Mouse (Mus musculus) hindbrain, embryonic 16.5 days (tissue): Measurements from ENCODE around the gene Hivep2. TPM values are rescaled to one million over a fixed set of nuclear protein-coding genes. Genes with fewer than 3 reads are reported as not detected.

Source experiments
- ATAC-seq: fragments of 200-750 bp; cut with Nextera tagmentation; 2 replicates; pipeline ENCODE4 v1.8.0; 2017; ENCODE audit warnings: moderate TSS enrichment, moderate library complexity
- H3K27ac ChIP-seq: fragments of 300-500 bp; sonication (generic); 2 replicates; pipeline ENCODE4 v1.5.1; 2014; ENCODE audit warnings: low read depth, mild to moderate bottlenecking, control low read depth, low read length, moderate library complexity
- H3K27me3 ChIP-seq: fragments of 300-500 bp; sonication (generic); replicated peaks from 2 replicates; pipeline ENCODE4 v1.6.1; 2014; ENCODE audit warnings: low read length; ENCODE audit not compliant: control insufficient read depth, insufficient read depth
- H3K36me3 ChIP-seq: fragments of 300-500 bp; sonication (generic); 2 replicates; pipeline ENCODE4 v1.6.1; 2014; ENCODE audit warnings: mild to moderate bottlenecking, low read length, moderate library complexity, mixed read lengths; ENCODE audit not compliant: control insufficient read depth, insufficient read depth
- H3K4me1 ChIP-seq: fragments of 300-500 bp; sonication (generic); 2 replicates; pipeline ENCODE4 v1.6.1; 2014; ENCODE audit warnings: low read depth, low read length; ENCODE audit not compliant: control insufficient read depth, insufficient read depth
- H3K4me2 ChIP-seq: fragments of 300-500 bp; sonication (generic); 2 replicates; pipeline ENCODE4 v1.6.1; 2014; ENCODE audit warnings: mild to moderate bottlenecking, low read length, control low read depth, moderate library complexity
- H3K4me3 ChIP-seq: fragments of 300-500 bp; sonication (generic); 2 replicates; pipeline ENCODE4 v1.5.1; 2014; ENCODE audit warnings: mild to moderate bottlenecking, low read length, control low read depth, moderate library complexity
- H3K9ac ChIP-seq: fragments of 300-500 bp; sonication (generic); 2 replicates; pipeline ENCODE4 v1.6.1; 2014; ENCODE audit warnings: low read depth, mild to moderate bottlenecking, control low read depth, low read length, moderate library complexity
- H3K9me3 ChIP-seq: fragments of 300-500 bp; sonication (generic); 2 replicates; pipeline ENCODE4 v1.6.1; 2014; ENCODE audit warnings: mild to moderate bottlenecking, low read length, moderate library complexity; ENCODE audit not compliant: control insufficient read depth
- WGBS: fragments of 180-500 bp; shearing (Covaris S2); extraction: QIAGEN DNeasy Blood & Tissue Kit; methylation state at CpG from one replicate; pipeline ENCODE4 v1.1.7; 2014; 5-methylcytosine and 5-hydroxymethylcytosine counted together
- polyA plus RNA-seq: library from polyadenylated mRNA; unstranded; fragments of >200 nt; fragmentation: Nextera tagmentation; extraction: Ambion mirVana; gene quantifications from 2 replicates; pipeline ENCODE4 v1.2.1, GENCODE M21; 2015

The Hivep2 gene
- polyA plus RNA-seq, 1 experiment from 2014 or later, result 12.5 TPM

DNA sequence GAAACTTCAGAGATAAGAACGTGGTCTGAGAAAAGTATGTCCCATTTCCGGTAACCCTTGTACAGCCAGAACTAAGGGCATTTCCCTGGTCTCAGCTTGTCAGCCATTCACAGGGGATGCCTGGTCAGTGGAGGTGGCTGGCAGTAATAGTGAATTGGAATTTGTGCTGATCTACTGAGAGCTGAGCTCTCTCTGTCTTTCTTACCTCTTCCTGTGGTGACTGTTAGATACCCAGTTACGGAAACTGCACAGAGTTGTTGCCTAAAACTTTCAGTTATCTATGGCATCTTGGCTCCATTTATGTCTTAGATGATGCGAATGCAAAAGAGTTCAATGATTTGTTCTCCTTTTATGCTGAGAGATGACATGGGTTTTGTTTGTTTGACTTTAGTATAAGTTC, 150.0 kb downstream of the Hivep2 start:
- Histone ChIP-seq H3K9me3 (no peaks in the 10 kb centered on the region), H3K9ac (no peak overlapping the region), H3K36me3 (no peaks in the 10 kb centered on the region), H3K4me2 (no peak overlapping the region), H3K4me3 (no peak overlapping the region), H3K4me1 (no peaks in the 10 kb centered on the region), H3K27ac (no peak overlapping the region), H3K27me3 (no peaks in the 10 kb centered on the region)
- 85% methylated on average over 4 of the region's 4 CpGs for WGBS
- no peak for ATAC-seq

DNA sequence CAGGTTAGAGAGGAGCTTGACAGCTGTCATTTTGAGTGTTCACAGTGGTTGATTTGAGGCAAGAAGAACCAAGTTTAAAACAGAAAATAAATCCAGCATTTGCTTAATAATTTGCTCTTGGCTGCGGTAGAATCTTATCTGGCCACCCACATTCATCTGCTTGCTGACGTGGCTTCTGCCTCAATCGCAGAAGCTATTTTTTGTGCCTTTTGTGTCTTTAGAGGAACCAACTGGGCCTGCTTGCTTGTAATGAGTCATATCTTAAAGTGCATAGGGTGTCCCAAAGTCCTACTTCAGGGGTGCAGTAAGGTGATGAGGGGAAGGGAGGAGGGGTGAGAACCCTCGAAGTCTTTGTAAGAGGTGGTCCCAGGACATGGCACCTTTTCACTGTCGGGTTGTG, 151.1 kb downstream of the Hivep2 start:
- no peaks in the 10 kb centered on the region for H3K36me3 ChIP-seq
- H3K9ac ChIP-seq, result no peak overlapping the region
- no peaks in the 10 kb centered on the region for H3K9me3 ChIP-seq
- no peaks in the 10 kb centered on the region for H3K27me3 ChIP-seq
- H3K4me3 ChIP-seq, result no peak overlapping the region
- no peaks in the 10 kb centered on the region for H3K4me1 ChIP-seq
- H3K27ac ChIP-seq, result no peak overlapping the region
- WGBS, result 93% methylated on average over 5 of the region's 5 CpGs
- ATAC-seq, result no peak
- no peak overlapping the region for H3K4me2 ChIP-seq

DNA sequence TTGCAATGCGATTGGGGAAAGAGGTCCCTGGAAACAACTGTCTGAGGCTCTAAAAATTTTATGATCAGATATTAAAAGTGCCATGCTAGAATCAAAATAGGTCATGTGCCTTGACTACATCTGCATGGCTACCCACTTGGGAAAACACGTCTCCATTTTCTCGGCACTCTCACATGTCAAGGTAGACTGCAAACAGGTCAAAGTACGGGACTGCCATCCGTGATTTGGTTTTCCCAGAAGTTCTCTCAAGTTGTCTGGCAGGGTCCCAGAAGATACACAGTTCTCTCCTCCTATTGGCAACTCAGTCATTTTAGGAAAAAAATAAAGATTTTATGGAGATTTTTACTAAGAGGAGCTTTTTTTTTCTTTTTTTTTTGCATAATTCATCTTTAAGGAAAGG, 153.3 kb downstream of the Hivep2 start:
- Histone ChIP-seq H3K4me1 (no peaks in the 10 kb centered on the region), H3K4me2 (no peak overlapping the region), H3K27ac (no peak overlapping the region), H3K27me3 (no peaks in the 10 kb centered on the region), H3K36me3 (no peaks in the 10 kb centered on the region), H3K4me3 (no peak overlapping the region), H3K9ac (no peak overlapping the region), H3K9me3 (no peaks in the 10 kb centered on the region)
- no peak for ATAC-seq
- WGBS, result 90% methylated on average over 5 of the region's 5 CpGs

DNA sequence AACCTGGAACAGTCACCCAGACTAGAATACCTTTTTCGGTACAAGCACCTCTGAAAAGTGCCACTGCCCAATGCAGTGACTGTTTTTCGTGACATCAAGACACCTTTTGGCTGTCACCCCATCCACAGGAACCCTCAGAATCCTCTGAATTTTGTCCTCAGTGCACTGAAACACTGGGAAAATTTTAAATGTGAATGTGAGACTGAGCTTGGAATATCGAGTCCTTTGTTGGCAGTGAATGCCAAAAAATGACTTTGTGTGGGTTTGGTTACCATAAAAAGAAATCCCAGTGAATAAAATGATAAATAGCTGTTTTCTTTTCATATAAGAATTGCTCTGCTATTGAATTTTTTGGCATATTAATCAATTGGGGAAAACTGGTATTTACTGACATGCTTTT, 154.6 kb downstream of the Hivep2 start:
- 93% methylated on average over 3 of the region's 3 CpGs for WGBS
- Histone ChIP-seq H3K27me3 (no peaks in the 10 kb centered on the region), H3K4me1 (no peaks in the 10 kb centered on the region), H3K4me3 (no peak overlapping the region), H3K9ac (no peak overlapping the region), H3K4me2 (no peak overlapping the region), H3K9me3 (no peaks in the 10 kb centered on the region), H3K36me3 (no peaks in the 10 kb centered on the region), H3K27ac (no peak overlapping the region)
- ATAC-seq, result no peak

DNA sequence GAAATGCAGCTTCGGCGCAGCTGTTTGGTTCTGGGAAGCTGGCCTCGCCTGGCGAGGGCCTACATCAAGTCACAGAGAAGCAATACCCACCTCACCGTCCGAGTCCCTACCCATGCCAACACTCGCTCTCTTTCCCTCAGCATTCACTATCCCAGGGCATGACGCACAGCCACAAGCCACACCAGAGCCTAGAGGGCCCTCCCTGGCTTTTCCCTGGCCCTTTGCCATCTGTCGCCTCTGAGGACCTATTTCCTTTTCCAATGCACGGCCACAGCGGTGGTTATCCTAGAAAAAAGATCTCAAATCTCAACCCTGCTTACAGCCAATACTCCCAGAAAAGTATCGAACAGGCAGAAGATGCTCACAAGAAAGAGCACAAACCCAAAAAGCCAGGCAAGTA, 162.0 kb downstream of the Hivep2 start:
- Histone ChIP-seq H3K36me3 (peaks cover 37% of the 10 kb centered on the region), H3K4me1 (no peaks in the 10 kb centered on the region)

DNA sequence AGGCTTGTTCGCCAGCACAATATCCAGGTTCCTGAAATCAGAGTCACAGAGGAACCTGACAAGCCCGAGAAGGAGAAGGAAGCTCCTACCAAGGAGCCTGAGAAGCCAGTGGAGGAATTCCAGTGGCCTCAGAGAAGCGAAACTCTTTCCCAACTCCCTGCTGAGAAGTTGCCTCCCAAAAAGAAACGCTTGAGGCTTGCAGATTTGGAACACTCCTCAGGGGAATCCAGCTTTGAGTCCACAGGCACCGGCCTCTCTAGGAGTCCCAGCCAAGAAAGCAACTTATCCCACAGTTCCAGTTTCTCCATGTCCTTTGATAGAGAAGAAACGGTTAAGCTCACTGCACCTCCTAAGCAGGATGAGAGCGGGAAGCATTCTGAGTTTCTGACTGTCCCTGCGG, 164.4 kb downstream of the Hivep2 start:
- no peak overlapping the region for H3K27ac ChIP-seq
- no peak overlapping the region for H3K4me2 ChIP-seq
- no peak overlapping the region for H3K9ac ChIP-seq
- no peaks in the 10 kb centered on the region for H3K9me3 ChIP-seq
- no peak overlapping the region for H3K4me3 ChIP-seq
- H3K27me3 ChIP-seq, result no peaks in the 10 kb centered on the region
- no peaks in the 10 kb centered on the region for H3K4me1 ChIP-seq
- 73% methylated on average over 8 of the region's 8 CpGs for WGBS
- H3K36me3 ChIP-seq, result peaks cover 37% of the 10 kb centered on the region
- no peak for ATAC-seq

More for the DNA sequence above, 162.0 kb downstream of the Hivep2 start:
- H3K9me3 ChIP-seq, result no peaks in the 10 kb centered on the region
- no peak overlapping the region for H3K27ac ChIP-seq
- no peak overlapping the region for H3K4me2 ChIP-seq
- H3K4me3 ChIP-seq, result no peak overlapping the region
- H3K27me3 ChIP-seq, result no peaks in the 10 kb centered on the region
- H3K9ac ChIP-seq, result no peak overlapping the region
- no peak for ATAC-seq
- WGBS, result 93% methylated on average over 12 of the region's 12 CpGs

DNA sequence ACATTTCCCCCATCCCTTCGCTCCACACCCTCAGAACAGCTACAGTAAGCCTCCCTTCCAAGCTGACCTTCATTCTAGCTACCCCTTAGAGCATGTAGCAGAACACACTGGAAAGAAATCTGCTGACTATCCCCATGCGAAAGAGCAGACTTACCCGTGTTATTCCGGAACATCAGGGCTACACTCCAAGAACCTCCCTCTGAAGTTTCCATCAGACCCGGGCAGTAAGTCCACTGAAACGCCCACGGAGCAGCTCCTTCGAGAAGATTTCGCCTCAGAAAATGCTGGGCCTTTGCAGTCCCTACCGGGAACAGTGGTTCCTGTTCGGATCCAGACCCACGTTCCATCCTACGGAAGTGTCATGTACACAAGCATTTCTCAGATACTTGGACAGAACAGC, 165.4 kb downstream of the Hivep2 start:
- WGBS, result 96% methylated on average over 13 of the region's 13 CpGs
- Histone ChIP-seq H3K27ac (no peak overlapping the region), H3K9me3 (no peaks in the 10 kb centered on the region), H3K4me1 (no peaks in the 10 kb centered on the region), H3K4me3 (no peak overlapping the region), H3K36me3 (peaks cover 37% of the 10 kb centered on the region), H3K9ac (no peak overlapping the region), H3K27me3 (no peaks in the 10 kb centered on the region), H3K4me2 (no peak overlapping the region)
- no peak for ATAC-seq

DNA sequence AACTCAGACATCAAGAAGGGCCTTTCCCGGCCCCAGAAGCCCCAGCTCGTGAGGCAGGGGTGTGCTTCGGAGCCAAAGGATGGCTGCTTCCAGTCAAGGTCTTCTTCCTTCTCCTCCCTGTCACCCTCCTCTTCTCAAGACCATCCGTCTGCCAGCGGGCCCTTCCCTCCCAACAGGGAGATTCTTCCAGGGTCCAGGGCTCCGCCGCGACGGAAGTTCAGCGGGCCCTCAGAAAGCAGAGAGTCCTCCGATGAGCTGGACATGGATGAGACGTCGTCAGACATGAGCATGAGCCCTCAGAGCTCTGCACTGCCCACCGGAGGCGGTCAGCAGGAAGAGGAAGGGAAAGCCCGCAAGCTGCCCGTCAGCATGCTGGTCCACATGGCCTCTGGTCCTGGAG, 166.2 kb downstream of the Hivep2 start:
- Histone ChIP-seq H3K9ac (no peak overlapping the region), H3K4me2 (no peak overlapping the region), H3K9me3 (no peaks in the 10 kb centered on the region), H3K4me3 (no peak overlapping the region), H3K27ac (no peak overlapping the region), H3K27me3 (no peaks in the 10 kb centered on the region), H3K36me3 (peaks cover 37% of the 10 kb centered on the region), H3K4me1 (no peaks in the 10 kb centered on the region)
- WGBS, result 86% methylated on average over 17 of the region's 17 CpGs
- ATAC-seq, result no peak

DNA sequence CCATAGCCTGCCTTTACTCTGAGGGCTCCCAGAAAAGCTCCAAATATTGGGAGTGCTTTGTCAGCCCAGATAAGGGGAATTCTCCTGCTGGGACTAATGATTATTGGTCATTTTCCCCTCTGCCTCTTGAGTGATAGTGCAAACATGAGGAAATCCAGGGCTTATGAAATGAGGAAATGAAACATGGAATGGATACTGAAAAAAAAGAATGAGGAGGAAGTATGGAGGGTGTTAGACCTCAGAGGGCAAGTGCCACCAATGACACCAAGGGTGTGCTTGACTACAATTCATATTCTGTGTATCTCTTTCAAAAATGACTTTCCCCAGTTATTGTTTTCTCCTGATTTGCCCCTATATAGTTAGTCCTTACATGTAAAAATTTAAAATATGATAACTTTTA, 167.1 kb downstream of the Hivep2 start:
- Histone ChIP-seq H3K4me3 (no peak overlapping the region), H3K27me3 (no peaks in the 10 kb centered on the region), H3K9me3 (no peaks in the 10 kb centered on the region), H3K4me2 (no peak overlapping the region), H3K9ac (no peak overlapping the region), H3K4me1 (no peaks in the 10 kb centered on the region), H3K27ac (no peak overlapping the region), H3K36me3 (peaks cover 34% of the 10 kb centered on the region)
- no peak for ATAC-seq

DNA sequence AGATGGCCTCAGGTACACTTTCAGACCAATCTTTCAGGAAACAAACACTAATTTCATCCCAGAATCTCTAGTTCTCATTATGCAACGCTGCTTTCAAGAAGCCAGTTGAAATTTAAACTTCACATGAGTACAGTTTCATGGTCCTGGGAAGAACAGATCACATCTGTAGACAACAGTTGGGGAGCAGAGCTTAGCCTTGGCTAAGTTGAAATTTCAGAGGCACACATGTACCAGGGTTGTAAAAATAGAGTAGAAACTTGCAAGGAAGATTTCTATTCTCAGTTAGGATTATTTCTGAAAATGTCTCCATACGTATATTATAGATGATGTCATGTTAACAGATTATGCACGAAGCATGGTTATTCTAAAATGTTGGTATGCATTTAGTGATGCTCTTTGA, 172.8 kb downstream of the Hivep2 start:
- no peaks in the 10 kb centered on the region for H3K4me1 ChIP-seq
- H3K27ac ChIP-seq, result no peak overlapping the region
- no peak for ATAC-seq
- H3K4me3 ChIP-seq, result no peak overlapping the region
- no peak overlapping the region for H3K9ac ChIP-seq
- no peaks in the 10 kb centered on the region for H3K9me3 ChIP-seq
- H3K27me3 ChIP-seq, result no peaks in the 10 kb centered on the region
- 92% methylated on average over 3 of the region's 3 CpGs for WGBS
- no peak overlapping the region for H3K4me2 ChIP-seq
- peaks cover 16% of the 10 kb centered on the region for H3K36me3 ChIP-seq
